Mouse (Mus musculus): ENCODE results near the gene Anp32e. TPM values are rescaled to one million over a fixed set of nuclear protein-coding genes. Genes with fewer than 3 reads are reported as not detected.

The Anp32e gene
- polyA plus RNA-seq, 1 experiment from 2014 or later, result 123 TPM

DNA sequence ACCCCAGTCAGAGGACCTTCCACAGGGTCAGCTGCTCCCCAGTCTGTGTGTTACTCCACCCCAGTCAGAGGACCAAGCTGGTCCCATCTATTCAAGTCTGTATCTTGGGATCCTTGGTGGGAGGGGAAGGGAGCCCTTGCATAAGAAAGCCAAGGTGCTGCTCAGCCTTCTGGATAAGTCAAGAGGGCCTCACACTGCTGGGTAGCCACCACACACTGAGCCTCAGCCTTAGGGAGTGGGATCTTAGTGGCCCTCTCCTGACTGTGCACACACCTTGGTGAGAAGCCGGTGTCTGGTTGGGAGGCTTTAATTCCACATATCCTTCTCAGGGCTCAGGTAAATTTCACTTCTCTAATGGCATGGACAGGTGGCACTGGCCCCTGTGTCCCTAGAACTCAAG is 59.1 kb downstream of the Anp32e start:
- 83% methylated on average over 1 of the region's 1 CpGs for WGBS
- Histone ChIP-seq H3K27ac (no peak overlapping the region), H3K4me1 (peaks cover 36% of the 10 kb centered on the region)

DNA sequence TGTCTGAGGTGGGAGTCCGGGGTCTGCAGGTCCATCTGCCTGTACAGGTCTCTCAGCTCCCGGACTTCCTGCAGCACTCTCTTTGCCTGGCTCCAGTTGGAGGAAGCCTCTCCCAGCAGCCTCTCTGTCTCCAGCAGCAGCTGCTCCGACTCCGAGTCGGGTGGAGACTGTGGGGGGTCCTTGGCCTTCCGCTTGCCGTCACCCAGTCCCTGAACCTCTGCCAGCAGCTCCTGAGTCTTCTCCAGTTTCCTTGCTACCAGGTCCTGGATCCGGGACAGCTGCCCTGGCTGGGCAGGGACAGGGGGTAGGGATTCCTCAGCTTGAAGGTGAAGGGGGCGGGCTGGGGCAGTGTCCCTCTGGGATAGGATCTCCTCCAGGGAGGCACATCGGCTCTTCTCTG is 59.9 kb downstream of the Anp32e start:
- no peak overlapping the region for H3K27ac ChIP-seq
- peaks cover 44% of the 10 kb centered on the region for H3K4me1 ChIP-seq
- peaks cover 34% of the 10 kb centered on the region for H3K36me3 ChIP-seq (replicated peaks)
- WGBS, result 63% methylated on average over 10 of the region's 10 CpGs
- H3K4me2 ChIP-seq, result no peak overlapping the region
- H3K9me3 ChIP-seq, result no peaks in the 10 kb centered on the region
- no peaks in the 10 kb centered on the region for H3K27me3 ChIP-seq (replicated peaks)
- no peak overlapping the region for H3K9ac ChIP-seq
- no peak for ATAC-seq (replicated peaks)
- no peak overlapping the region for H3K4me3 ChIP-seq

More for the DNA sequence above, 59.1 kb downstream of the Anp32e start:
- Histone ChIP-seq H3K9ac (no peak overlapping the region), H3K4me2 (no peak overlapping the region), H3K36me3 (replicated peaks) (peaks cover 34% of the 10 kb centered on the region), H3K9me3 (no peaks in the 10 kb centered on the region), H3K27me3 (replicated peaks) (no peaks in the 10 kb centered on the region), H3K4me3 (no peak overlapping the region)
- ATAC-seq (replicated peaks), result no peak

DNA sequence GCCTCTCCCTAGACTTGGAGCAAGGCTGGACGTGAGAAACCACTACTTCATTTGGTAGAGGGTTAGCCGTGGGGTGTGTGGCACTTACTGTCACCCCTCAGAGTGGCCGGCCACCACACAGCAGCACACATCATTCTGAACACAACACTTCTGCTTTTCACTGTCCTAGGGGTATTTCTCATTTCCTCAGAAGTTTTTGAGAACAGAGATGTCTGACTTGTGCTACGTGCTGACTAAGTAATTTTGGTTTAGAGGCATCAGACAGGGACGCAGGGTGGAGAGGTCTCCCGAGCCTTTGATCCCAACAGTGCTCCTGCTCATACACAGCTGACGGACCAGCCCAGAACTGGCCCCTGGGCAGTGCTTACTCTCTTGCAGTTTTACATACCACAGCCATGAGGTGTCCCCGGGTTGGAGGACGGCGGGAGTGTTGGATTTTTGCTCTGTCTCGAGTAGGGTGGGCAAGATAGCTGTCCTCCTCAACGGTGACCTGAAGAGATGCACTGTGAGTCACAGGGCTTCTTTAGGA is 61.4 kb downstream of the Anp32e start:
- no peak overlapping the region for H3K4me3 ChIP-seq
- H3K27ac ChIP-seq, result no peak overlapping the region
- H3K4me2 ChIP-seq, result no peak overlapping the region
- ATAC-seq (replicated peaks), result no peak
- H3K36me3 ChIP-seq (replicated peaks), result peaks cover 34% of the 10 kb centered on the region
- peaks cover 40% of the 10 kb centered on the region for H3K4me1 ChIP-seq
- 85% methylated on average over 12 of the region's 12 CpGs for WGBS
- H3K9ac ChIP-seq, result no peak overlapping the region
- no peaks in the 10 kb centered on the region for H3K9me3 ChIP-seq
- no peaks in the 10 kb centered on the region for H3K27me3 ChIP-seq (replicated peaks)

DNA sequence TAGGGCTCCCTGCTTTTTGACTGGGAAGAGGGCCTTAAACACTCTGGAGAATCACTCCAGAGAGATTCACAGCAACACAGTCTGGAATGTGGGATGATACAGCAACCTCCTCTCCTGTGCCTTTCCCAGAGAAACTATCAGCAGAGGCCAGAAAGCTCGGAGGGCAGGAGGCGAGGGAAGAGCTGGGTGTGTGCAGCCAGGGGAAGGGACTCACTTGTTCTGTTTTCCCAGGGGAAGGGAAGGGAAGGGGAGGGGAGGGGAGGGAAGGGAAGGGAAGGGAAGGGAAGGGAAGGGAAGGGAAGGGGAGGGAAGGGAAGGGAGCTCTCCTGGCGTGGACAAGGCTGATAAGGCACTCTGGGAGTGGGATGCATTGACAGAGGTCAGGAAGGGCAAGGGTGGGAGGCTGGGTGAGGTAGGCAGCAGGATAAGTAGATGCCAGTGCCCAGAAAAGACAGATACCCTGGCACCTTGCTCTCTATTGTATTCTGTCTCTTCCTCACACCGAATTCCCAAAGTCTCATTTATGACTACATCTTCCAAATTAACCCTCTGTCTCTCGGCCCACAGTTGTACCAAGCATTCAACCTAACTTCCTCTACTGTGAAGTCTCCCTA is 64.1 kb downstream of the Anp32e start:
- H3K4me3 ChIP-seq, result peak overlapping the region; percentile 76
- ATAC-seq (replicated peaks), result no peak
- WGBS, result 31% methylated on average over 5 of the region's 5 CpGs
- H3K4me2 ChIP-seq, result peak overlapping the region; percentile 83
- H3K27me3 ChIP-seq (replicated peaks), result no peaks in the 10 kb centered on the region
- H3K36me3 ChIP-seq (replicated peaks), result peaks cover 33% of the 10 kb centered on the region
- peaks cover 41% of the 10 kb centered on the region for H3K4me1 ChIP-seq
- no peaks in the 10 kb centered on the region for H3K9me3 ChIP-seq
- H3K9ac ChIP-seq, result peak overlapping the region; percentile 96
- H3K27ac ChIP-seq, result 0 out of 2 replicates have a peak overlapping the region, but pooled peaks have one; percentile 98

DNA sequence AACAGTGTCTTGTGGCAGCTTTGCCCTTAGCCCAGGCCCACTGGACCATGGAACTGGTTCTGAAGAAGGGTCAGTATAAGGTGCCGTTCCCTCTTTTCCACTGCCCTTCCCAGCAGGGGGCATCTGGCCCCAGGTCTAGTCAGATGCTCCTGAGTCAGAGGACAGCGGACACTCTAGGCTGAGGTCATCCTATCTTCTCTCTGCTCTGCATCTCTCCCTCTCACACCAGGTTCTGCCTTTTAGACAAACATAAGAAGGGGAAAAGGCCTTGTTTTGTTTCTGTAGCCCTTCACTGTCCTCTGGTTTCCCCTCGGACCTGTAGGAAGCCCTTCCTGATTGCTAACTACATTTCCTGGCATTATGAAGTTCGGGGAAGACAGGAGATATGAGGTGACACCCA is 64.8 kb downstream of the Anp32e start:
- Histone ChIP-seq H3K9ac (peak overlapping the region; percentile 96), H3K4me3 (peak overlapping the region; percentile 76), H3K4me1 (peaks cover 41% of the 10 kb centered on the region), H3K9me3 (no peaks in the 10 kb centered on the region), H3K36me3 (replicated peaks) (peaks cover 25% of the 10 kb centered on the region), H3K27me3 (replicated peaks) (no peaks in the 10 kb centered on the region), H3K4me2 (peak overlapping the region; percentile 83), H3K27ac (peak overlapping the region; percentile 98)
- 21% methylated on average over 4 of the region's 4 CpGs for WGBS
- ATAC-seq (replicated peaks), result no peak

DNA sequence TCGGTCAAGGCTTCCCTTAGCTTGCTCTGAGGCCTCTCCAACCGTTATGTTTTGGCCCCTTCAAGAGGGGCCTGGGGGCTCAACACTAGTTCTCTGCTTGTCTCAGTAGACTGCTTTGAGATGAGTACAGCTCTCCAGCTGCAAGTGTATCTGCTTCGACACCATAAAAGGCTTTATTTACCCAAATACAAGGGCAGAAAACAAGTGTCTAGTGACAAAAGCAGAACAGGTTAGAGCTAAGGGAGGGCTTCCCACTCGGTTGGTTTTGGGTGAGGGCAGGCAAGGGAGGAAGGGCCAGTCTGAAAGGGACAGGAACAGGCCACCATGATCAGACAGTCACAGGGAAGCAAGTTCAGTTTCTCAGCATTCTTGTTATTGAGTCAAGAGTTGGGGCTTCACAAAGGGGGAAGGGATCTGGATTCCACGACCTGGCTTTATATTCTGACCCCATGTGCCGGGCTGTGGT is 65.4 kb downstream of the Anp32e start:
- Histone ChIP-seq H3K4me3 (peak overlapping the region; percentile 76), H3K4me1 (peaks cover 41% of the 10 kb centered on the region), H3K36me3 (replicated peaks) (peaks cover 20% of the 10 kb centered on the region), H3K27me3 (replicated peaks) (no peaks in the 10 kb centered on the region), H3K27ac (peak overlapping the region; percentile 98), H3K9ac (peak overlapping the region; percentile 96), H3K4me2 (peak overlapping the region; percentile 83), H3K9me3 (no peaks in the 10 kb centered on the region)
- WGBS, result 3% methylated on average over 6 of the region's 6 CpGs
- ATAC-seq (replicated peaks), result no peak

DNA sequence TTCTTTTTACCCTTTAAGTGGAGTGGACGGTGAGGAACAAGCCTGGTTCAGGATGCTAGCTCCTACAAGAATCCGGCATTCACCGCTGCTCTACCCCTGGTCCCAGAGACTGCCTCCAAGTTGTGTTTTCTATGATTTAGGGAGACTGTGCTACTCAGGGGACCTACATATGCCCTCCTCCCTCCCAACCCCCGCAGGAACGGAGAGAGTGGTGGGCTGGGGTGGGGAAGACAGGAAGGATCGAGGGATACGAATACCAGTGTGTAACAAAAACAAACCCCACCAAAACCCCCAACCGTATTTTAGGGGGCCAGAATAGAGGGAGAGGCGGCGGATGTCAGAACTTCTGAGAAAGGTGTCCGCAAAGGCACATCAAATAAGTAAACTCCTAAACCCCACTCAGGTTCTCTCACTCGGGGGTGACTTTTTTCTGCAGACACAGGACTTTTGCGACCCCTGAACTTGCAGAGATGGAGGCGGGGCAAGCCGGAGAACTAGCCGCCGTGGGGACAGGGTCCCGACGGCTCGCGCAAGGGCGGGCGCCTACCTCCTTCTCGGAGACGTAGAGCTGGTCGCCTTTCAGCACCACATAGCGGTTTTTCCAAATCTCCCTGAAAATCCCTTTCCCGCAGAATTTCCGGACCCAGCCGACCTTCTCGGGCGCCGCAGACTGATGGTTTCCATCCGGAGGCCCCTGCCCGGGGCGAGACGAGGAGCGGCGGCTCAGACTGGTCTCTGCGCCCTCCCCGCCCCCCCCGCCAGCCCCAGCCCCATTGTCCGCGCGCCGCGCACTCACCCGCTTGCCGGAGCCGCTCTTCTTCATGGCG is 66.1 kb downstream of the Anp32e start:
- peak overlapping the region; percentile 76 for H3K4me3 ChIP-seq
- WGBS, result under 1% methylated on average over 51 of the region's 51 CpGs
- peak; percentile 72 for ATAC-seq (replicated peaks)
- H3K36me3 ChIP-seq (replicated peaks), result peaks cover 15% of the 10 kb centered on the region
- H3K27ac ChIP-seq, result peak overlapping the region; percentile 98
- H3K4me1 ChIP-seq, result peaks cover 41% of the 10 kb centered on the region
- H3K4me2 ChIP-seq, result peak overlapping the region; percentile 83
- H3K9ac ChIP-seq, result peak overlapping the region; percentile 96
- no peaks in the 10 kb centered on the region for H3K9me3 ChIP-seq
- no peaks in the 10 kb centered on the region for H3K27me3 ChIP-seq (replicated peaks)

DNA sequence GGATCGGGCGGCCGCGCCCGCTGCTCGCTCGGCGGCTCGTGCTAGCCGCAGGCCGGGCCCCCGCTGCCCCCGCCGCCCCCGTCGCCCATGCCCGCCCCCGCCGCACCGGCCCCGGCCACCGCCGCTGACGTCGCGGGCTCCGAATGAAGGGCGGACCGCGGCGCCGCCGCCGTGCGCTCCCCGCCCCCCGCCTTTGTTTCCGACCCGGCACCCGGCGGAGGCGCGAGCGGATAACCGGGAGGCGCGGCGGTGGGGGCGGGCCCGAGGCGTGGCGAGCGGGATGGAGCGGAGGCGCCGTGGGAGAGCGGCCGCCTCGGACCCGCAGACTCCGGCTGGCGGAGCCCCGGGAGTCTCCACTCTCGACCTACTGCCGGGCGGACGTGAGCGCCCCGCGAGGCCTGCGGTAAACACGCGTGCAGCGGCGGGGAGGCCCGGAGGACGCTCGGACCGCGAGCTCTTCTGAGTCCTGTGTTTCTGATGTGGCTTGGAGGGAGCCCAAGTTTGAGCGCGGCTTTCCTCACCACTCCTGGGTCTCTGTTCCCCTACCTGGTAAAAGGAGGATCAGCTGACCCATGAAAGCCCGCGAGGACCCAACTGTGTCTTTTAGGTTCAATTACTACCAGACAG is 66.9 kb downstream of the Anp32e start, which contains the start of gene Plekho1:
Plekho1 (minus strand) TSS at position 200 of the 627 bp plus-strand sequence.
- H3K27ac ChIP-seq, result peak within 1 kb of the TSS; percentile 98
- ATAC-seq (replicated peaks), result peak; percentile 71
- peak within 1 kb of the TSS; percentile 83 for H3K4me2 ChIP-seq
- WGBS, result under 1% methylated on average over 78 of the region's 84 CpGs
- H3K4me1 ChIP-seq, result peaks cover 41% of the 10 kb centered on the region
- no peaks in the 10 kb centered on the region for H3K9me3 ChIP-seq
- H3K36me3 ChIP-seq (replicated peaks), result peaks cover 9% of the 10 kb centered on the region
- peak within 1 kb of the TSS; percentile 96 for H3K9ac ChIP-seq
- H3K27me3 ChIP-seq (replicated peaks), result no peaks in the 10 kb centered on the region
- H3K4me3 ChIP-seq, result peak within 1 kb of the TSS; percentile 76

DNA sequence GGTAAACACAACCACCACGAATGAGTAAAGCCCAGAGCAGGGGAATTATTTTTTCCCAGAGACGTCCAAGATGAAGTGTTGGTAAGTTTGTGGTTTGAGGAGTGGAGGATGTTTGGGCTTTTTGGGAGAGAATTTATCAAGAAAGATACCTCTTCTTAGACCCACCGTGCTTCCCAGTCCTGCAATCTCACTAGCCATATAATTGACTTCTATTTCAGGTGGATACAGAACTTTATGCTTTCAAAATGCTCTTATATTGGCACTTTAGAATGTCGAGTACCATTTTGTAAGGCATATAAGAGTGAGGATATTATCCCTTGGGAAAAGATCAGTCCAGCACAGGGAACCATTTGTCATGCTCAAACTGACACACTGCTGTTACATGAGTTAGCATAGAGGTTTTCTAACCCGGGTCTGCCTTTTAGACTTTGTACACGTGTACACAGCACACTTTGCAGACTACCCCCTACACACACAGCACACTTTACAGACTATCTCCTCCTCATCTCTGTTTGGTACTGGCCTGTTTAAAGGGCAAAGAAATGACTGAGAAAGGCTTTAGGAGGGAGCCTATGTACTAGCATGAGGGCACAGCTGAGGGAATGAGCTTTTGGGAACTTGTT is 67.5 kb downstream of the Anp32e start:
- 0 out of 2 replicates have a peak, but pooled peaks cover 3% of the 10 kb centered on the region for H3K36me3 ChIP-seq (replicated peaks)
- H3K4me1 ChIP-seq, result peaks cover 41% of the 10 kb centered on the region
- H3K9ac ChIP-seq, result peak overlapping the region; percentile 96
- H3K4me2 ChIP-seq, result peak overlapping the region; percentile 83
- H3K27ac ChIP-seq, result peak overlapping the region; percentile 98
- H3K9me3 ChIP-seq, result no peaks in the 10 kb centered on the region
- H3K4me3 ChIP-seq, result peak overlapping the region; percentile 76
- 5% methylated on average over 6 of the region's 6 CpGs for WGBS
- no peak for ATAC-seq (replicated peaks)
- no peaks in the 10 kb centered on the region for H3K27me3 ChIP-seq (replicated peaks)

All from midbrain, embryonic 15.5 days (tissue).